Mouse (Mus musculus): ENCODE measurements at regions not wholly inside any gene's neighbourhood (a gene's known extent, or its start where the extent isn't known, plus 50 kb on each side); places are given as distances from the start of the nearest gene placed in this dataset.

GRCm38 (mm10) chr3:143694817-143695216 is 510.2 kb downstream of the Lmo4 start:
- TF ChIP-seq CTCF (IDR thresholded peaks at IDR 0.05; ENCODE audit: low read depth) = no peak
- no peak for TF ChIP-seq EP300 (IDR thresholded peaks at IDR 0.05; ENCODE audit: low read depth)

All from heart, postnatal 0 days (tissue).